Mouse (Mus musculus): ENCODE data around the gene Tsga13. TPM values are rescaled to one million over a fixed set of nuclear protein-coding genes. Genes with fewer than 3 reads are reported as not detected.

The Tsga13 gene
- polyA plus RNA-seq, 1 experiment from 2014 or later, result 0.37 TPM

GRCm38 (mm10) chr6:30866501-30866900, 48.9 kb downstream of the Tsga13 start:
- H3K36me3 ChIP-seq (ENCODE audit: insufficient read depth, low read length), result 0 out of 2 replicates have a peak, but pooled peaks cover 4% of the 10 kb centered on the region
- H3K4me2 ChIP-seq (replicated peaks; ENCODE audit: low read depth, low read length), result no peak overlapping the region
- no peak overlapping the region for H3K9ac ChIP-seq (replicated peaks; ENCODE audit: low read length)
- no peaks in the 10 kb centered on the region for H3K9me3 ChIP-seq (ENCODE audit: low read length)
- no peaks in the 10 kb centered on the region for H3K4me1 ChIP-seq (ENCODE audit: insufficient read depth, low read length)
- H3K4me3 ChIP-seq (ENCODE audit: low read length), result no peak overlapping the region
- no peaks in the 10 kb centered on the region for H3K27me3 ChIP-seq (ENCODE audit: insufficient read depth, low read length)
- WGBS, result 100% methylated on average over 1 of the region's 1 CpGs
- H3K27ac ChIP-seq (ENCODE audit: low read length), result no peak overlapping the region
- no peak for ATAC-seq (ENCODE audit: low FRiP score, low TSS enrichment)

GRCm38 (mm10) chr6:30865031-30865678, 50.2 kb downstream of the Tsga13 start:
- H3K36me3 ChIP-seq (ENCODE audit: insufficient read depth, low read length), result no peaks in the 10 kb centered on the region
- WGBS, result 63% methylated on average over 3 of the region's 3 CpGs

GRCm38 (mm10) chr6:30855956-30856355, 59.4 kb downstream of the Tsga13 start:
- H3K9ac ChIP-seq (replicated peaks; ENCODE audit: low read length), result no peak overlapping the region
- H3K36me3 ChIP-seq (ENCODE audit: insufficient read depth, low read length), result peaks cover 17% of the 10 kb centered on the region; the same call in 1 of the 2 replicates
- no peak for ATAC-seq (ENCODE audit: low FRiP score, low TSS enrichment)
- H3K4me1 ChIP-seq (ENCODE audit: insufficient read depth, low read length), result no peaks in the 10 kb centered on the region
- no peak overlapping the region for H3K4me2 ChIP-seq (replicated peaks; ENCODE audit: low read depth, low read length)
- no peaks in the 10 kb centered on the region for H3K27me3 ChIP-seq (ENCODE audit: insufficient read depth, low read length)
- 96% methylated on average over 7 of the region's 7 CpGs for WGBS
- H3K9me3 ChIP-seq (ENCODE audit: low read length), result no peaks in the 10 kb centered on the region
- H3K4me3 ChIP-seq (ENCODE audit: low read length), result no peak overlapping the region
- no peak overlapping the region for H3K27ac ChIP-seq (ENCODE audit: low read length)

More at GRCm38 (mm10) chr6:30865031-30865678, 50.2 kb downstream of the Tsga13 start:
- H3K9me3 ChIP-seq (ENCODE audit: low read length), result no peaks in the 10 kb centered on the region
- no peaks in the 10 kb centered on the region for H3K27me3 ChIP-seq (ENCODE audit: insufficient read depth, low read length)
- no peak overlapping the region for H3K4me2 ChIP-seq (replicated peaks; ENCODE audit: low read depth, low read length)
- no peak overlapping the region for H3K9ac ChIP-seq (replicated peaks; ENCODE audit: low read length)
- no peak overlapping the region for H3K27ac ChIP-seq (ENCODE audit: low read length)
- H3K4me1 ChIP-seq (ENCODE audit: insufficient read depth, low read length), result no peaks in the 10 kb centered on the region
- no peak overlapping the region for H3K4me3 ChIP-seq (ENCODE audit: low read length)
- no peak for ATAC-seq (ENCODE audit: low FRiP score, low TSS enrichment)

- ATAC-seq (ENCODE audit: low FRiP score, low TSS enrichment), result no peak
- Histone ChIP-seq H3K4me3 (ENCODE audit: low read length) (no peak overlapping the region), H3K9me3 (ENCODE audit: low read length) (no peaks in the 10 kb centered on the region), H3K27me3 (ENCODE audit: insufficient read depth, low read length) (no peaks in the 10 kb centered on the region), H3K36me3 (ENCODE audit: insufficient read depth, low read length) (peaks cover 17% of the 10 kb centered on the region; the same call in 1 of the 2 replicates), H3K27ac (ENCODE audit: low read length) (no peak overlapping the region), H3K9ac (replicated peaks; ENCODE audit: low read length) (no peak overlapping the region), H3K4me1 (ENCODE audit: insufficient read depth, low read length) (no peaks in the 10 kb centered on the region), H3K4me2 (replicated peaks; ENCODE audit: low read depth, low read length) (no peak overlapping the region)
- whole genome bisulfite sequencing, result 85% methylated on average over 2 of the region's 2 CpGs
These were observed 60.2 kb downstream of the Tsga13 start for GRCm38 (mm10) chr6:30855205-30855604.

- H3K9me3 ChIP-seq (ENCODE audit: low read length), result no peaks in the 10 kb centered on the region
These were observed 65.6 kb downstream of the Tsga13 start for GRCm38 (mm10) chr6:30849818-30850217.

More at GRCm38 (mm10) chr6:30849818-30850217, 65.6 kb downstream of the Tsga13 start:
- no peak overlapping the region for H3K27ac ChIP-seq (ENCODE audit: low read length)
- no peaks in the 10 kb centered on the region for H3K27me3 ChIP-seq (ENCODE audit: insufficient read depth, low read length)
- no peak overlapping the region for H3K9ac ChIP-seq (replicated peaks; ENCODE audit: low read length)
- 0 out of 2 replicates have a peak, but pooled peaks cover 3% of the 10 kb centered on the region for H3K36me3 ChIP-seq (ENCODE audit: insufficient read depth, low read length)
- H3K4me1 ChIP-seq (ENCODE audit: insufficient read depth, low read length), result no peaks in the 10 kb centered on the region
- 68% methylated on average over 2 of the region's 2 CpGs for WGBS
- no peak for ATAC-seq (ENCODE audit: low FRiP score, low TSS enrichment)
- H3K4me3 ChIP-seq (ENCODE audit: low read length), result no peak overlapping the region
- H3K4me2 ChIP-seq (replicated peaks; ENCODE audit: low read depth, low read length), result no peak overlapping the region

Other genes with a start within 250 kb of the Tsga13 start
- gene Cep41, start 221.8 kb downstream of the Tsga13 start, polyA plus RNA-seq (2015; fragmentation: Nextera tagmentation; extraction: Ambion mirVana), result 20.6 and 21.6 TPM in 2 replicates
- gene Mest, start 192.0 kb downstream of the Tsga13 start, polyA plus RNA-seq (2015; fragmentation: Nextera tagmentation; extraction: Ambion mirVana), result 2,098 and 2,228 TPM in 2 replicates
- gene Copg2, start 18.8 kb downstream of the Tsga13 start, polyA plus RNA-seq (2015; fragmentation: Nextera tagmentation; extraction: Ambion mirVana), result 21.8 and 25.4 TPM in 2 replicates
- 2.8 and 3.8 TPM in 2 replicates for gene Klf14, start 43.5 kb upstream of the Tsga13 start, polyA plus RNA-seq (2015; fragmentation: Nextera tagmentation; extraction: Ambion mirVana)